Mouse (Mus musculus) spleen, embryonic (tissue): ENCODE data around the gene Cdh4.

Experiments used
- CTCF ChIA-PET: fragments of 350-600 bp; sonication (Branson Sonifier 250); formaldehyde crosslinking; loops from one replicate; lab custom pipeline; 2022; lab: Charles Lee

Gene Cdh4

DNA sequence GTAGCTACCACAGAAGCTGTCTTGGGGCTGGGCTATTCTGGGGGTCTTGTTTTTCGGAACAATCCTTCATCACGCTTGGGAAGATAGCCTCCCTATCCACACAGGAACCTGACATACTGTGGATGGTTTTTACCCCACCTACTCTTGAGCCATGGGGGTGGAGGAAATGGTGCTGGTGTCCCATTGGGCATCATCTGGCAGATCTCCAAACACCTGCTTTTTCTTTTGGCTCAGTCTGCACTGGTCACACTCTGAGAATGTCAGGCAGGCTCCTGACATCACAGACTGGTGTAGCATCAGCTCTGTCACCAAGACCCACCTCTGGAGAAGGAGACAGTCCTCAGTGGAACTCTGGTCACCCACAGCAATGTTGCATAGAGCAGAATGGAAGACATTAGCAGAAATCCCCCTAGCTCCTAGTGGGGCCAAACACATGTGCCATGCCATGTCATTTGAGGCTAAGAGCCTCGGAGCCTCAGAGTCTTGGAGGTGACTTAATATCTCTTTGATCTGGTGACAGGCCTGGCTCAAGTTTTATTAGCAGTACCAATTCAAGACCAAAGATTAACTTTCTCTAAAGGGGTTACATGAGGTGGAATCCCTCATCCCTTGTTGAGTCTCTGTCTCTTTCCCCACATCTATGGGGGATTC, 95.7 kb downstream of the Cdh4 start:
- CTCF ChIA-PET = no interaction called here

- CTCF ChIA-PET = no interaction called here
These were observed 96.3 kb downstream of the Cdh4 start for GRCm38 (mm10) chr2:179538535-179538934.

DNA sequence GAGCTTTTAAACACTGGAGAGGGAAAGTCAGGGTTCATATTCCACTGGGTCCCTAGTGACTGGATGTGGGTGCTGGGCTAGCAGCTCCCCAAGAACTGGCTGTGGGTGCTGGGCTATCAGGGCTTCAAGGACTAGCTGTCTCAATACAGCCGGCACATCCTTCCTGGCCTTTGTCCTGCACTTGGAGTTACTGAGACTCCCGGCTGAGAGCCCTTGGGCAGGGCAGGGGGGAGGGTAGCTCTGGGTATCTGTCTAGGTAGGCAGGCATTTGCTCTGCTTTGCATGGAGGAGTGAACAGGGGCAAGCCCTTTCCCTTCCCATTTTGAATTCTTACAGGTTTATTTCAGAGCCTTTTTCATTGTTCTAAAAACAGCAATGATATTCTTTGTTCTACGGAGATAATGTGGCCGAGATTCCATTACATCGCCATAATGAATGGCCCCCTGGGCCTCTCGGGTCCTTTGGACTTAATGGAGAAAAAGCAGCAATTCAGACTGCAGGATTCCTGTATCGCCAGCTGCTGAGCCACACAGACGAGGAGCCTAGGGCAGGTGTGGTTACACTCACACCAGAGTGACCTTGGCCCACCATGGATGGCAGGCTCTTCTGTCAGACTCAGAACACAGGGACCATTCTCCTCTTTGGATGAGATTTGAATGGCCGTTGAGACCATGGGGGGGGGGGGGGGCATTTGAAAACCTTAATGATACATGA, 97.5 kb downstream of the Cdh4 start:
- CTCF ChIA-PET = no interaction called here

DNA sequence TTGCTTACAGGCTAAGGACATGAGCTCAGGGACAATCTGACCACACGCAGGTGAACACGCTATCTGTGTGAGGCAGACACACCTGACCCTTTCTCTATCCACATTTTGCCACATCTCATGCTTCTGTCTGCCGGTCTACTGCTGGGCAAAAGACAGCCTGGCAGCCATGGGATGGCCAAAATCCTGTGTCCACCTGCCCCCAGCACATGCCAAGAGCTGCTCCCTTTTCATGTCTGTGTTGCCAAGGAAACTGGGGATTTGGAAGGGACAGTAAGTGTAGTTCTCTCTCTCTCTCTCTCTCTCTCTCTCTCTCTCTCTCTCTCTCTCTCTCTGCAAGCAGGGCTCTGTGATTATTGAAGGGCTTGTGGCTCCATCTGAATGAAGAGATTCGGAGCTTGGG, 98.9 kb downstream of the Cdh4 start:
- CTCF ChIA-PET = no interaction called here

DNA sequence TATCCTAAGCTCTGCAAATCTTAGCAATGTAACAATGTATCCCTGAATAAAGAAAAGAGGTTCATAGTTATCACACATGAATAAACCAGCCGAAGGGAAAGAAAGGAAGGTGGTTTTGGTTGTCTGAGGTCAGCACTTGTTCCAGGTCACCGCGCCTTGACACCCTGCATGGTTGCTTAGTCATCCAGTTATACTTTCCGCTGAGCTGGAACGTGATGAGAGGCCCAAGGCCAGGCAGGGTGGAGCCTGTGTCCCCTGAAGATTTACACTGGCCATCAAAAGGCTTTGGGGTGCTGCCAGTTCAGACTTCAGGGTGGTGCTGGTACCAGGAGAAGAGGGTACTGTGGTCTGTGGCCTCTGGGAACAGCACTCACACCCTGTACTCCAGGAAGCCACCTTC, 105.4 kb downstream of the Cdh4 start:
- CTCF ChIA-PET = no interaction called here

DNA sequence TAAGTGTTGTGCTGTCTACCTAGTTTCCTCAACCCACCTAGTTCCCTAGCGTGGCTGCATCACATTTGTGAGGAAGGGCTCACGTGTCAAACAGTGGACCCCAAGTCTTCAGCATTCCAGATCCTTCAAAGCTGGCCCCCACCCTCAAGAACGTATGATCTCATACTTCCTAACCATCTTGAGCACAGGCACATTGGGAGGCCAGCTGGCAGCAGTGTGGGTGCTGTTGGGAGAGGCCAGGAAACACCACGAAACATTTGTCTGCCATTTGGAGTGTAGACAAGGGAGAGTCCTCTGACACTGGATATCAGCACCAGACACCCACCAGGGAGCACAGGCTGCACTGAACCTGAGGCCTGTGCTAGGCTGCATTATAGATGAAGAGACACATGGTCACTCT, 113.7 kb downstream of the Cdh4 start:
- CTCF ChIA-PET = no interaction called here

- CTCF ChIA-PET = no interaction called here
These were observed 120.1 kb downstream of the Cdh4 start for GRCm38 (mm10) chr2:179562350-179562749.

DNA sequence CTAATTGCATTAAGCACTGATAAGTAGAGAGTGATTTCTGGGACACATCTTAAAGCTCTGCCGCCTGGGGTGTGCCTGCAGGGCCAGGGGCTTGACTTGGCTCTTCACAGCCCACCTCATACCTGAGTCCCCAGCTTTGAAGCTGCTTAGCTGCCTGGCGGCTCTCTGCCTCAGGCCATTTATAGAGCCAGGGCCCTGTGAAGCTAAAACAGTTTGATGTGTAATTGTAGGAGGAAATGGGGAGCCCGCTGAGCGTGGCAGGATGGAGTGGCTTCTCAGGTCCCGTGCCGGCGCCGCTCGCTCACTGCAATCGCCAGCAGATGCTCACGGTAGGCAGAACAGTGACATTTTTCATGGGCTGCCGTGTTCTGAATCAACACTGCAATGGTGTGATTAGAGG, 123.4 kb downstream of the Cdh4 start:
- CTCF ChIA-PET = no interaction called here

- CTCF ChIA-PET = no interaction called here
These were observed 125.7 kb downstream of the Cdh4 start for GRCm38 (mm10) chr2:179567886-179568285.

DNA sequence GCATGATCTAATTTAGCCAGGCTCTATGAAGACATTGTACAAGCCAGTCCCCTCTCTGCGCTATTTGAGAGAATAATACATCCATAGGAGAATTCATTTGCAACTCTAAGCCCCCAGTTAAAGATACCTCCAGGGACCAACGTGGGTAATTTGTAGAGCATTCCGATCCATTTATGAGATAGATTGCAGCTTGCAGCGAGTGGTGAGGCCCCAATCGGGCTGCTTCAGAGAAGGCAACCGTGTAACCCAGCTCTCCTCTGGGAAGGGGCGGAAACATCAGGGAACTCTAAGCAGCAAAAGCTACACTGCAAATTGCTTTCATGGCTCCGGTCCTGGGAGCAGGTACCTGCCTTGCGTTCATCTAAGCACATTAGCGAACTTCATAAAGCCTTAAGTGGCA, 126.9 kb downstream of the Cdh4 start:
- CTCF ChIA-PET = no interaction called here

DNA sequence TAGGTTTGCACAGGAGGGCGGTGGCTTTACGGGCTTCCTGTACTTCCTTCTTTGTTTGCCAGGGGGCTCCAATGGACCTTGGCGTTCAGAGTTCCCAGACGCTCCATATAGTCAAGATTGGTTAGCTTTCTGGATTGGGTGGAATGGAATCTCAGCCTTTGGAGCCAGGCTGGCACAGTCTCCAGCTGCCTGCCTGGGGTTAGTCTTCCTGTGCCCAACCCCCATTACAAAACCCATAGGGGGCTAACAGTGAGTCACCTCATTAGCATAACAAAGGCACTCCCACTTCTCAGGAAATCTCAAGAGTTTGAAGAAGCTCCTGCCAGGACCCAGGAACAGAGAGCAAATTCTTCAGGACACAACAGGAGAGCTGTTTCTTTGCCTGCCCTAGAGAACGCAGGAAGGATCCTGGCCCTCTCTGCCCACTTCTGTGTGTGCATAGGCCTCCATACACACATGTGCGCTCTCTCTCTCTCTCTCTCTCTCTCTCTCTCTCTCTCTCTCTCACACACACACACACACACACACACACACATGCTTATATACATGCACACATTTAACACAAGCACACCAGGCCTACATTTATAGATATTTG, 129.0 kb downstream of the Cdh4 start:
- CTCF ChIA-PET = no interaction called here

- CTCF ChIA-PET = no interaction called here
These were observed 131.1 kb downstream of the Cdh4 start for GRCm38 (mm10) chr2:179573331-179573730.

- CTCF ChIA-PET = no interaction called here
These were observed 131.6 kb downstream of the Cdh4 start for GRCm38 (mm10) chr2:179573786-179574185.

DNA sequence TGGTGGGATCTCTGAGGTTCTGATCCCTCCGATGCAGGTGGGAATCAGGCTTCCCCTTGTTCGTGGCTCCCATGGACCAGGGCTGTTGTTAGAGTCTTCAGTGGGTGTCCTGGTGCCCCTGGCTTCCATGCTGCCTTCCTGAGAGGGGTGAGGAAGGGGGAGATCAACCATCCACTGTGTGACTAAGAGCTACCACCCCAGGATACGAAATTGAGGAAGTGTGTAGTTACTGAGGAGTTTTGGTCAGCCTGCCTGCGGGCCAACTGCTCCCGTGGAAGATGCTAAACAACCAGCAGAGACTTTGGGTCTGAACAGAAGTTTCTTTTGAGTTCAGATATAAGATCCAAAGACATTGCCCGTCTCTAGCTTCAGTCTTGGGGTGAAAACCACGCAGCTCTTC, 133.4 kb downstream of the Cdh4 start:
- CTCF ChIA-PET = no interaction called here

DNA sequence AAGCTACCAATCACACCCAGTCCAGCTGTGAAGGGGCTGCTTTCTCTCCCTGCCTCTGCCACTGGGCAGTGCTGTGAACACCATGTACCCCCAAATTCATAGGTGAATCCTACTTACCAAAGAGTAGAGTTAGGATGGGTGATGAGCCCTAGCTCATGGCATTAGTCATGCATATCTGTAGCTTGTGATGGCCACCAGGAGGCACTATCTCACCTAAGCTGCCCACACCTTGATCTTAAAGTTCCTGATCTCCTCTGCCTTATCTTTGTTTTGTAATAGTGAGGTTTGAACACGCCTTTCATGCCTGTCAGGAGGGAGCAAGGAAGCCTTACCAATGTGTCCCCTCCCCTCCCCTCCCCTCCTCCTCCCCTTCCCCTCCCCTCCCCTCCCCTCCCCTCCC, 134.0 kb downstream of the Cdh4 start:
- CTCF ChIA-PET = no interaction called here

- CTCF ChIA-PET = no interaction called here
These were observed 136.1 kb downstream of the Cdh4 start for GRCm38 (mm10) chr2:179578329-179578728.

GRCm38 (mm10) chr2:179578842-179579241, 136.6 kb downstream of the Cdh4 start:
- CTCF ChIA-PET = no interaction called here

DNA sequence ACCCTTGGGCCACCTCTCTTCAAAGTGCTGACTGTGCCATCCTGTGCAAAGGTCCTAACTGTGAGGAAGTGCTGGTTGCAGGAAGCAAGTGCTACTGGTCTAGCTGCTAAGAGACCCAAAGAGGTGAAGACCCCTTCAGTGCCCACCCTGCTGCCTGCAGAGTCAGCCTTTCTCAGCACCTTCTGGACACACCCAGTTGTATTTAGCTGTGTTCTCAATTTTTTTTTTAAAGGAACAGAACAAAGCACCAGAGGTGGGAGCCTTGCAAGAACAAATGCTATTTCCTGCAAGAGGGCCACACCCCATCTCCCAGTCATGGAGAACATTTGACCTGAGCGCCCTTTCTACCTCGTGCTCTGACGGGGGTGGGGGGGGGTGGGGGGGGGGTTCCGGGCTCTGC, 138.2 kb downstream of the Cdh4 start:
- CTCF ChIA-PET = no interaction called here

DNA sequence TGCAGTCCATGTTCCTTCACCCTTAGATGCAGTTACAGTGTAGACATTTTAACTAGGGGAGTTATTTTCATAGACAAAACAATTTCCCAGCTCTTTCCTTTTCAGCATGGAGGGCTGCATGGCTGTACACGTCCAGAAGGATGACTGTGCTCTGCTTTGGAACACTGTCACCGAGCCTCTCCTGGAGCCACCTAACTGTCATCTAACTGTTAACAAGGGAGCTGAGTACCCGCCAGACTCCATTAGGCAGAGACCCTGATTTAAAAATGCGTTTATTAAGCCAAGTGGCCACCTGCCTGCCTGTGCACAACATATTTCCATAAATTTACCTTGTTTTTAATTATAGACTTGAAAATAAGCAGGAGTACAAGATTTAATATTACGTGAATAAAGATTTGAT, 138.8 kb downstream of the Cdh4 start:
- CTCF ChIA-PET = no interaction called here

GRCm38 (mm10) chr2:179582966-179583365, 140.7 kb downstream of the Cdh4 start:
- CTCF ChIA-PET = no interaction called here

DNA sequence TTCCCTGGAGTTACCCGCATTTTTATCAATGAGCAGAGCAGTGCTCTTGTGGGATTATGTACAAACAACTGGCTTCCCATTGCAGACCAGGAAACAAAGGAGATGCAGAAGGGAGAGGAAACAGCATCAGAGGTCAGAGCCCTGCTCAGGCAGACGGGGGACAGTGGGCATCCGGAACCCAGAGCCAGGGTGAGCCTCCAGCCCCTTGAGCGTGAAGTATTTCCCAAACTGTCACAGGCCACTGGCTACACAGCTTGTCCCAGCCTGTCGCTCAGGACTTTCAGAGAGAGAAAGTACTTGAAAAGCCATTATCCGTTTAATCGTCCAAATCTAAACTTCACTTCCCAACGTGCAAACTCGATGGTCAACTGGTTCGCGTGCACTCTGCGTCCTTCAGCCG, 142.4 kb downstream of the Cdh4 start:
- CTCF ChIA-PET = no interaction called here

DNA sequence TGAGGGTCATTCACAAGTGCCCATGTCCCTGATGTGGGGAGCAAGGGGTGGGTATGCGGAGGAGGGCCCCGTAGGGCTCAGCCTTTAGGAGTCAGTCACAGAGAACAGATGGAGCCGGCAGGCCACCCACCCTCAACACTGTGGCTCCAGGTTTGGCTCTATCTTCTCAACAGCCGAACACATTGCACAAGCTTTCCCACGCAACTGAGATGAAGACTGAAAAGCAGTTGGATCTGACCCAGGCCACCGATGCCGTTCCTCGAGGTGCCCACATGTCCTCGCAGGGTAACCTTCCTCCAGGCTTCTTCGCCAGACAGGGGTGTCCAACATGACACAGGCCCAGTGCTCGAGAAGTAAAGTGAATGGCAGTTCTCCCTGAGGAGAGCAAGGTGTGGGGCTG, 144.2 kb downstream of the Cdh4 start:
- CTCF ChIA-PET = no interaction called here

- CTCF ChIA-PET = no interaction called here
These were observed 144.8 kb downstream of the Cdh4 start for GRCm38 (mm10) chr2:179587069-179587468.
